In genomic region chr2:126006742-126007141, GRCm38 (mm10) we compare ENCODE assay signal across 11 mouse cellular contexts. TPM values are rescaled to one million over a fixed set of nuclear protein-coding genes. Genes with fewer than 3 reads are reported as not detected.
"Had no signal": no experiment of that assay in that cellular context is flagged by ENCODE, and none has a peak within 500 bp of the region (broad histone marks: within the 10 kb centered on the region; RNA-seq: fewer than 3 reads in every experiment).

No protein-coding gene starts in this region.

- ATAC-seq: liver, postnatal 0 days; lung, postnatal 0 days had no signal

- H3K4me3 ChIP-seq: lung, embryonic 15.5 days; midbrain, embryonic 13.5 days; midbrain, embryonic 15.5 days; neural tube, embryonic 12.5 days had no signal

- H3K4me2 ChIP-seq: lung, embryonic 15.5 days; midbrain, embryonic 11.5 days; midbrain, embryonic 13.5 days; midbrain, embryonic 15.5 days; neural tube, embryonic 12.5 days had no signal

- DNase-seq: thymus, adult 18-20 months had no signal

- H3K27ac ChIP-seq: lung, embryonic 15.5 days; macrophage; midbrain, embryonic 13.5 days; midbrain, embryonic 15.5 days; neural tube, embryonic 12.5 days had no signal

- H3K9ac ChIP-seq: liver, postnatal 0 days; lung, embryonic 15.5 days; midbrain, embryonic 13.5 days; midbrain, embryonic 15.5 days; neural tube, embryonic 12.5 days had no signal

- H3K9me3 ChIP-seq: lung, embryonic 15.5 days; midbrain, embryonic 13.5 days; midbrain, embryonic 15.5 days; neural tube, embryonic 12.5 days had no signal

- H3K36me3 ChIP-seq: lung, embryonic 15.5 days; midbrain, embryonic 13.5 days; midbrain, embryonic 15.5 days; neural tube, embryonic 12.5 days had no signal

- H3K27me3 ChIP-seq: lung, embryonic 15.5 days; midbrain, embryonic 13.5 days; midbrain, embryonic 15.5 days; neural tube, embryonic 12.5 days had no signal

- H3K4me1 ChIP-seq: lung, embryonic 15.5 days; midbrain, embryonic 15.5 days; neural tube, embryonic 12.5 days had no signal

RNA-seq across cellular contexts. Expression of gene Fgf7, which starts 27.7 kb away (rescaled TPM):
- total RNA-seq: monocyte, adult 5-6 weeks; neutrophil, adult 5-6 weeks had no signal
- polyA plus RNA-seq: liver, postnatal 0 days had no signal
